Comparison of ENCODE assay signal across 11 mouse cellular contexts in the genomic region with DNA sequence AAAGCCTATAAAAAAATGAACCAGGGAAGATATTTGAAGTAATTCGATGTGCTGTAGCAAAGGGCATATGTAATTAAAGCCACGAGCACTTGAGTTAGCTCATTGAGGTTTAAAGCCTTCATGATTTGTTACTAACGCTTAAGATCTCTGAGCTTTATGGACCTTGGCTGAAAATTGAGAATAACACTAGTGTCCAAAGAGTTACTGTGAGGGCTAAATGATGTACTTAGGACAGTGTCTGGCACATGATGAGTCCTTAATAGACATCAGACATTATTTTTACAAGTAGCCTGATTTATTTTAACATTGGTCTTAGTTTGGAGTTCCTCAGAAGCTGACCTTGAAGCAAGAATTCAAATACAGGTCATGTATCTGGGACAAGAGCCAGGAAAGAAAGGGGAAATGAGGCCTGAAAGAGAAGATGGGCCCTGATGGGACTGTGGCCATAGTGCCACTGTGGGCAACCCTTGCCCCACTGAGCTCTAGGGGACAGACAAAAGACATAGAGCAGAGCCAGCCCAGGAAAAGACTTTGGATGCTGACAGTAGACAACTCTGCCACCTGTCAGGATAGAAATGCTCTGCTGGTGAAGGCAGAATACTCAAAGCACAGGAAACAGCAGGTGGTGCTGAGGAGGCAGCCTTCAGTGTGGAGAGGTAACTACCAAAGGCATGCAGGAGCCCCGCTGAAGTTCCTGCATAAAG. TPM values are rescaled to one million over a fixed set of nuclear protein-coding genes. Genes with fewer than 3 reads are reported as not detected.
DNase-seq lines count a peak whose midpoint lies in the region; ATAC-seq and TF ChIP-seq lines count a peak whose summit lies in the region.
"Had no signal": no experiment of that assay in that cellular context is flagged by ENCODE, and none has a peak within 500 bp of the region (broad histone marks: within the 10 kb centered on the region; RNA-seq: fewer than 3 reads in every experiment).

No protein-coding gene starts in this region.

- 0 out of 2 replicates have a peak overlapping the region, but pooled peaks have one; percentile 8 for H3K27ac ChIP-seq in heart, embryonic 15.5 days
- H3K27ac ChIP-seq in lung, postnatal 0 days (ENCODE audit: low read length): no peak overlapping the region
- H3K27ac ChIP-seq: hindbrain, embryonic 12.5 days had no signal

- intact Hi-C loops in heart, postnatal 36 days (cut with DNase I): loop anchor here (2.0 kb wide), 1 partner anchor 38 kb away; the partner anchor contains the start of gene Dstn

- TF ChIP-seq CTCF in lung, postnatal 0 days (IDR thresholded peaks at IDR 0.05): peak; percentile 64

- H3K4me3 ChIP-seq in heart, embryonic 15.5 days: no peak overlapping the region
- H3K4me3 ChIP-seq in lung, postnatal 0 days (ENCODE audit: low read depth, low read length): no peak overlapping the region
- H3K4me3 ChIP-seq: hindbrain, embryonic 12.5 days had no signal

- no peak for DNase-seq in heart, postnatal 36 days
- peak; percentile 39 for DNase-seq in lung, postnatal 0 days (ENCODE audit: low spot score)
- no peak for DNase-seq in lung, adult 18-20 months
- DNase-seq in gastrocnemius, postnatal 4 days (ENCODE audit: low spot score in 2 of 2): no peak
- DNase-seq: cerebellum, postnatal 14 days; thymus, postnatal 36 days had no signal

- no peaks in the 10 kb centered on the region for H3K36me3 ChIP-seq in heart, embryonic 15.5 days
- no peaks in the 10 kb centered on the region for H3K36me3 ChIP-seq in lung, postnatal 0 days (ENCODE audit: insufficient read depth, low read length)
- H3K36me3 ChIP-seq: hindbrain, embryonic 12.5 days had no signal

- ATAC-seq in heart, embryonic 15.5 days (replicated peaks; ENCODE audit: insufficient number of reproducible peaks, insufficient read depth, low FRiP score, low read depth): no peak
- peak; percentile 47 for ATAC-seq in lung, postnatal 0 days
- ATAC-seq in hematopoietic stem cell, adult 5-6 weeks (replicated peaks in 1 of 2; ENCODE audit: insufficient read depth in 1 of 2, low FRiP score in 2 of 2, low TSS enrichment in 1 of 2, low read depth in 1 of 2, poor library complexity in 2 of 2, severe bottlenecking in 2 of 2): 0 out of 4 replicates have a peak, but pooled peaks have one; percentile 10 to 17
- 0 out of 2 replicates have a peak, but pooled peaks have one; percentile 53 for ATAC-seq in monocyte, adult 5-6 weeks (replicated peaks; ENCODE audit: insufficient number of reproducible peaks, low FRiP score, low TSS enrichment, poor library complexity, severe bottlenecking)

- no peak for TF ChIP-seq EP300 in lung, postnatal 0 days (IDR thresholded peaks at IDR 0.05)

- H3K9me3 ChIP-seq in heart, embryonic 15.5 days (replicated peaks): no peaks in the 10 kb centered on the region
- no peaks in the 10 kb centered on the region for H3K9me3 ChIP-seq in lung, postnatal 0 days (ENCODE audit: low read length)
- H3K9me3 ChIP-seq: hindbrain, embryonic 12.5 days had no signal

- no peak overlapping the region for H3K9ac ChIP-seq in heart, embryonic 15.5 days
- no peak overlapping the region for H3K9ac ChIP-seq in lung, postnatal 0 days (replicated peaks; ENCODE audit: low read depth)
- H3K9ac ChIP-seq: hindbrain, embryonic 12.5 days had no signal

- H3K27me3 ChIP-seq in heart, embryonic 15.5 days: no peaks in the 10 kb centered on the region
- no peaks in the 10 kb centered on the region for H3K27me3 ChIP-seq in lung, postnatal 0 days (replicated peaks; ENCODE audit: insufficient read depth, low read length)
- H3K27me3 ChIP-seq: hindbrain, embryonic 12.5 days had no signal

- 60% methylated on average over 4 of the region's 4 CpGs for WGBS in heart, embryonic 15.5 days
- WGBS in lung, postnatal 0 days: 60% methylated on average over 4 of the region's 4 CpGs

- H3K4me1 ChIP-seq in heart, embryonic 15.5 days (replicated peaks): peaks cover 22% of the 10 kb centered on the region
- no peaks in the 10 kb centered on the region for H3K4me1 ChIP-seq in lung, postnatal 0 days (ENCODE audit: insufficient read depth, low read depth, low read length)
- H3K4me1 ChIP-seq: hindbrain, embryonic 12.5 days had no signal

- no peak overlapping the region for H3K4me2 ChIP-seq in heart, embryonic 15.5 days
- no peak overlapping the region for H3K4me2 ChIP-seq in lung, postnatal 0 days (replicated peaks; ENCODE audit: low read depth, low read length)
- H3K4me2 ChIP-seq: hindbrain, embryonic 12.5 days had no signal

RNA-seq across cellular contexts. Expression of gene Bfsp1, which starts 14.1 kb away (rescaled TPM):
- polyA plus RNA-seq in heart, embryonic 15.5 days (2015; fragmentation: Nextera tagmentation; extraction: Ambion mirVana): 1.5 and 1.8 TPM in 2 replicates
- under 1 TPM; 0.17 to 0.27 TPM for total RNA-seq in heart, postnatal 36 days (2021)
- 3.2 and 4.7 TPM in 2 replicates for polyA plus RNA-seq in lung, postnatal 0 days (2015; fragmentation: Nextera tagmentation; extraction: Ambion mirVana)
- total RNA-seq in hematopoietic stem cell, adult 5-6 weeks (2017): 0.75 TPM in 1 of 2 replicates, not detected in the other
- 0.19 to 1.3 TPM (median 1.1 TPM) in 3 replicates for total RNA-seq in monocyte, adult 5-6 weeks (2017)
- 1 to 10 TPM; 1.2 to 1.3 TPM for total RNA-seq in gastrocnemius, postnatal 4 days (2021)
- total RNA-seq: megakaryocyte-erythroid progenitor cell, adult 5-6 weeks had no signal

RNA-seq across cellular contexts. Expression of gene Dstn, which starts 38.0 kb away (rescaled TPM):
- 779 and 868 TPM in 2 replicates for polyA plus RNA-seq in heart, embryonic 15.5 days (2015; fragmentation: Nextera tagmentation; extraction: Ambion mirVana)
- total RNA-seq in heart, postnatal 36 days (2021): 100 to 1,000 TPM; 196 to 202 TPM
- polyA plus RNA-seq in lung, postnatal 0 days (2015; fragmentation: Nextera tagmentation; extraction: Ambion mirVana): 640 and 655 TPM in 2 replicates
- total RNA-seq in hematopoietic stem cell, adult 5-6 weeks (2017): 133 and 204 TPM in 2 replicates
- 109 to 168 TPM (median 146 TPM) in 3 replicates for total RNA-seq in monocyte, adult 5-6 weeks (2017)
- total RNA-seq in gastrocnemius, postnatal 4 days (2021): 100 to 1,000 TPM; 118 to 129 TPM
